Mouse (Mus musculus): ENCODE measurements around the gene Vax2. TPM values are rescaled to one million over a fixed set of nuclear protein-coding genes. Genes with fewer than 3 reads are reported as not detected.

Vax2 gene
- polyA plus RNA-seq, 1 experiment from 2014 or later = not detected

GRCm38 (mm10) chr6:83690936-83691335 lies 20.1 kb upstream of the Vax2 start:
- no peaks in the 10 kb centered on the region for H3K4me1 ChIP-seq (ENCODE audit: insufficient read depth, low read depth, low read length)
- ATAC-seq (no peak), DNase-seq (ENCODE audit: low spot score) (no peak)
- peaks cover 45% of the 10 kb centered on the region for H3K27me3 ChIP-seq (replicated peaks; ENCODE audit: insufficient read depth, low read length)
- H3K4me3 ChIP-seq (ENCODE audit: low read depth, low read length) = no peak overlapping the region
- no peaks in the 10 kb centered on the region for H3K36me3 ChIP-seq (ENCODE audit: insufficient read depth, low read length)
- H3K9me3 ChIP-seq (ENCODE audit: low read length) = no peaks in the 10 kb centered on the region
- H3K9ac ChIP-seq (replicated peaks; ENCODE audit: low read depth) = no peak overlapping the region
- H3K4me2 ChIP-seq (replicated peaks; ENCODE audit: low read depth, low read length) = no peak overlapping the region
- no peak overlapping the region for H3K27ac ChIP-seq (ENCODE audit: low read length)
- 47% methylated on average over 2 of the region's 2 CpGs for WGBS
- TF ChIP-seq EP300 (IDR thresholded peaks at IDR 0.05) = no peak
- TF ChIP-seq CTCF (IDR thresholded peaks at IDR 0.05) = no peak

- Histone ChIP-seq H3K4me1 (ENCODE audit: insufficient read depth, low read depth, low read length) (no peaks in the 10 kb centered on the region), H3K27me3 (replicated peaks; ENCODE audit: insufficient read depth, low read length) (peaks cover 64% of the 10 kb centered on the region), H3K4me3 (ENCODE audit: low read depth, low read length) (no peak overlapping the region), H3K4me2 (replicated peaks; ENCODE audit: low read depth, low read length) (no peak overlapping the region), H3K9ac (replicated peaks; ENCODE audit: low read depth) (no peak overlapping the region), H3K36me3 (ENCODE audit: insufficient read depth, low read length) (no peaks in the 10 kb centered on the region), H3K27ac (ENCODE audit: low read length) (no peak overlapping the region), H3K9me3 (ENCODE audit: low read length) (no peaks in the 10 kb centered on the region)
- WGBS = 2% methylated on average over 12 of the region's 12 CpGs
- DNase-seq (ENCODE audit: low spot score) (no peak), ATAC-seq (no peak)
- TF ChIP-seq EP300 (IDR thresholded peaks at IDR 0.05) (no peak), CTCF (IDR thresholded peaks at IDR 0.05) (no peak)
Observed at GRCm38 (mm10) chr6:83692962-83693361, 18.1 kb upstream of the Vax2 start.

DNA sequence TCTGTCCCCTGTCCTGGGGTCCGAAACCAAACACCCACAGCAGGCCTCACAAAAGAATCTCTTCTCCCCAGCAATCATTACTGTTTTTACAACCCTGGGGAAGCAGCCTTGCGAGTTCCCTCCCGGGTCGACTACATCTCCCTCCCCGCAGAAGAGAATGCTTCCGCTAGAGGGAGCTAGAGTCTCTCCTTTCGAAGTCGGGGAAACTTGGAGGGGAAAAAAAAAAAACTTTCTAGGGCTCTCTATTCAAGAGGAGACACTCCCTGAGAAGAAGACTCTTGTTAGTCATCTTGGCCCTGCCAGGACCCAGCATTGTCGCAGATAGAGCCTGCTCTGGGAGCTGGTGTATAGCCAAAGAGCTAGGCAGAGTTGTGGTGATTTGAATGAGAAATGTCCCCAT lies 17.2 kb upstream of the Vax2 start:
- Histone ChIP-seq H3K27ac (ENCODE audit: low read length) (no peak overlapping the region), H3K9me3 (ENCODE audit: low read length) (no peaks in the 10 kb centered on the region), H3K4me1 (ENCODE audit: insufficient read depth, low read depth, low read length) (no peaks in the 10 kb centered on the region), H3K36me3 (ENCODE audit: insufficient read depth, low read length) (no peaks in the 10 kb centered on the region), H3K4me2 (replicated peaks; ENCODE audit: low read depth, low read length) (no peak overlapping the region), H3K9ac (replicated peaks; ENCODE audit: low read depth) (no peak overlapping the region), H3K4me3 (ENCODE audit: low read depth, low read length) (no peak overlapping the region), H3K27me3 (replicated peaks; ENCODE audit: insufficient read depth, low read length) (peaks cover 72% of the 10 kb centered on the region)
- TF ChIP-seq CTCF (IDR thresholded peaks at IDR 0.05) (peak; percentile 79), EP300 (IDR thresholded peaks at IDR 0.05) (no peak)
- ATAC-seq = no peak
- WGBS = 3% methylated on average over 9 of the region's 9 CpGs
- DNase-seq (ENCODE audit: low spot score) = peak; percentile 90

DNA sequence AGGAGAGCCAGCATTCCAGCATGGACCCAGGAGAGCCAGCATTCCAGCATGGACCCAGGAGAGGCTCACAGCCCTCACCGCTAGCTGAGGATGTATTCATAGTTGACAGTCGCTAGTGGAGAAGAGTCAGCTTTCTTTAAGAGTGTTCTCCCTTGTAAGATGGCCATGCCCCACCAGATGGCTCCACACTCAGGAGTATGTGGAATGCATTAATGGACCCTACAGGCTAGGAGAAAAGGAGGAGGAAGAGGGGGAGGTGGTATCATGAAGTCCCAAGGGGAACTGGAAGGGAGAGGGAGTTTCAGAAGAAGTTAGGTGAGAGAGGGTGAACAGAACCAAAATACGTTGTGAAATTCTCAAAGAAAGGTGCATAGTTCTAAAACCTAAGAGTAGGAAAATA lies 15.3 kb upstream of the Vax2 start:
- H3K27me3 ChIP-seq (replicated peaks; ENCODE audit: insufficient read depth, low read length) = peaks cover 87% of the 10 kb centered on the region
- WGBS = 3% methylated on average over 3 of the region's 3 CpGs
- TF ChIP-seq CTCF (IDR thresholded peaks at IDR 0.05) (peak; percentile 34), EP300 (IDR thresholded peaks at IDR 0.05) (no peak)
- no peaks in the 10 kb centered on the region for H3K4me1 ChIP-seq (ENCODE audit: insufficient read depth, low read depth, low read length)
- H3K9ac ChIP-seq (replicated peaks; ENCODE audit: low read depth) = no peak overlapping the region
- H3K27ac ChIP-seq (ENCODE audit: low read length) = no peak overlapping the region
- DNase-seq (ENCODE audit: low spot score) = no peak
- no peak overlapping the region for H3K4me2 ChIP-seq (replicated peaks; ENCODE audit: low read depth, low read length)
- H3K4me3 ChIP-seq (ENCODE audit: low read depth, low read length) = no peak overlapping the region
- H3K36me3 ChIP-seq (ENCODE audit: insufficient read depth, low read length) = no peaks in the 10 kb centered on the region
- no peaks in the 10 kb centered on the region for H3K9me3 ChIP-seq (ENCODE audit: low read length)
- no peak for ATAC-seq

DNA sequence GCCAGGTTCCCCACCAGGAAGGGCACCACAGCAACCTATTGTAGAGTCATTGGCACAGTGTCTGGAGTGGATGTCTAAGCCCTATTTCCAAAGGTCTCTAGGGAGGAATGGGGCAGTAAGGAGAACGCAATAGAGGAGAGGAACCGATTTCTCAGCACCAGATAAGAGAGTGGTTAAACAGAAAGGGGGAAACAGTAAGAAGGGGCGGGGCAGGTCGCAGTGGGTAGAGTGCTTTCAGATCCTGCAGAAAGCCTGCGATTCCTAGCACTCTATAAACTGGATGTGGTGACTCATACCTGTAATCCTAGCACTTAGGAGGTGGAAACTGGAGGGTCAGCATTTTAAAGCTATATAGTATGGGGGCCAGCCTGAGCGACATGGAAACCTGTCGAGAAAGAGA lies 14.4 kb upstream of the Vax2 start:
- DNase-seq (ENCODE audit: low spot score) (no peak), ATAC-seq (no peak)
- peaks cover 89% of the 10 kb centered on the region for H3K27me3 ChIP-seq (replicated peaks; ENCODE audit: insufficient read depth, low read length)
- TF ChIP-seq CTCF (IDR thresholded peaks at IDR 0.05) (no peak), EP300 (IDR thresholded peaks at IDR 0.05) (no peak)
- H3K4me2 ChIP-seq (replicated peaks; ENCODE audit: low read depth, low read length) = no peak overlapping the region
- H3K4me3 ChIP-seq (ENCODE audit: low read depth, low read length) = no peak overlapping the region
- no peaks in the 10 kb centered on the region for H3K36me3 ChIP-seq (ENCODE audit: insufficient read depth, low read length)
- H3K9ac ChIP-seq (replicated peaks; ENCODE audit: low read depth) = no peak overlapping the region
- no peak overlapping the region for H3K27ac ChIP-seq (ENCODE audit: low read length)
- H3K9me3 ChIP-seq (ENCODE audit: low read length) = no peaks in the 10 kb centered on the region
- WGBS = 2% methylated on average over 7 of the region's 7 CpGs
- no peaks in the 10 kb centered on the region for H3K4me1 ChIP-seq (ENCODE audit: insufficient read depth, low read depth, low read length)

DNA sequence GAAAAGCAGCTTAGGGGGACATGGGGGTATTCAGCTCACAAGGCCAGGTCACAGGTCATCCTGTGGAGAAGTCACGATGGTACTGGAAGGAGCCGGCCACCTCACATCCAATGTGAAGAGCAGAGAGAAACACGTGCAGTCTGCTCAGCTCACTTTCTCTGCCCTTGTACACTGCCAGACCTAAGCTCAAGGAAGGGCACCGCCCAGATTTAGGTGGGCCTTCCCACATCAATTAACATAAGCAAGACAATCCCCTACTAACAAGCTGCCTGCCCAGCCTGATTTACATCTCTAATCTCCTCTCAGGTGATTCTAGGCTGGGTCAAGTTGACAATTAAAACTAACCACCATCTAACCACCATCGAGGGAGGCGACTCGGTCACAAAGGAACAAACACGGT lies 13.1 kb upstream of the Vax2 start:
- Histone ChIP-seq H3K27ac (ENCODE audit: low read length) (no peak overlapping the region), H3K4me3 (ENCODE audit: low read depth, low read length) (no peak overlapping the region), H3K9ac (replicated peaks; ENCODE audit: low read depth) (no peak overlapping the region), H3K36me3 (ENCODE audit: insufficient read depth, low read length) (no peaks in the 10 kb centered on the region), H3K9me3 (ENCODE audit: low read length) (no peaks in the 10 kb centered on the region), H3K27me3 (replicated peaks; ENCODE audit: insufficient read depth, low read length) (peaks cover 88% of the 10 kb centered on the region), H3K4me2 (replicated peaks; ENCODE audit: low read depth, low read length) (no peak overlapping the region), H3K4me1 (ENCODE audit: insufficient read depth, low read depth, low read length) (no peaks in the 10 kb centered on the region)
- TF ChIP-seq EP300 (IDR thresholded peaks at IDR 0.05) (no peak), CTCF (IDR thresholded peaks at IDR 0.05) (no peak)
- ATAC-seq = no peak
- no peak for DNase-seq (ENCODE audit: low spot score)
- WGBS = 4% methylated on average over 8 of the region's 8 CpGs

DNA sequence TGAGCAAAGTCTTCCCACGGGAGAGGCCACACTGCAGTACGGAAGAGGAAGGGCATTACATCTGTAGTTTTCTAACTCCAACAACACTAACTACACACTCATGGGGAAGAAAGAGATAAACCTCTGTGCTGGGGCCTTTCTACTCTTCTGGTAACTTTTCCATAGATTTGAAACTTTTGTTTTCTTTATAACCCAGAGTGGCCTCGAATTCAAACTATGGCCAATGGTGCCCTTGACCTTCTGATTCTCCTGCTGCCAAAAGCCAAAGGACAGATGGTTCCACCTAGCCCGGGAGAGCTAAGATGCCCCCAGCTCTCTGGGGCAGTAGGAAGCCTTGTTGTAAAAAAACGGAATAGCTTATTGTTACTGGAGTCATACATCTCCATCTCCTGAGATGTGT lies 11.1 kb upstream of the Vax2 start:
- H3K36me3 ChIP-seq (ENCODE audit: insufficient read depth, low read length) = no peaks in the 10 kb centered on the region
- no peak overlapping the region for H3K9ac ChIP-seq (replicated peaks; ENCODE audit: low read depth)
- H3K4me1 ChIP-seq (ENCODE audit: insufficient read depth, low read depth, low read length) = no peaks in the 10 kb centered on the region
- H3K4me3 ChIP-seq (ENCODE audit: low read depth, low read length) = no peak overlapping the region
- peaks cover 89% of the 10 kb centered on the region for H3K27me3 ChIP-seq (replicated peaks; ENCODE audit: insufficient read depth, low read length)
- H3K4me2 ChIP-seq (replicated peaks; ENCODE audit: low read depth, low read length) = no peak overlapping the region
- no peak for DNase-seq (ENCODE audit: low spot score)
- no peaks in the 10 kb centered on the region for H3K9me3 ChIP-seq (ENCODE audit: low read length)
- no peak for TF ChIP-seq EP300 (IDR thresholded peaks at IDR 0.05)
- no peak for TF ChIP-seq CTCF (IDR thresholded peaks at IDR 0.05)
- H3K27ac ChIP-seq (ENCODE audit: low read length) = no peak overlapping the region
- no peak for ATAC-seq
- WGBS = 6% methylated on average over 5 of the region's 5 CpGs
